Comparison of ENCODE assay signal across 13 mouse cellular contexts in genomic region chr11:100290235-100290634, GRCm38 (mm10). TPM values are rescaled to one million over a fixed set of nuclear protein-coding genes. Genes with fewer than 3 reads are reported as not detected.
DNase-seq lines count a peak whose midpoint lies in the region; ATAC-seq and TF ChIP-seq lines count a peak whose summit lies in the region.
"Had no signal": no experiment of that assay in that cellular context is flagged by ENCODE, and none has a peak within 500 bp of the region (broad histone marks: within the 10 kb centered on the region; RNA-seq: fewer than 3 reads in every experiment).

No protein-coding gene starts in this region.

- H3K9ac ChIP-seq in heart, adult 2 months (ENCODE audit: low read depth, low read length), result no peak overlapping the region
- H3K9ac ChIP-seq in midbrain, embryonic 11.5 days (ENCODE audit: low read length), result no peak overlapping the region
- no peak overlapping the region for H3K9ac ChIP-seq in limb, embryonic 15.5 days
- H3K9ac ChIP-seq in stomach, embryonic 16.5 days (ENCODE audit: low read length), result peak overlapping the region; percentile 66

- no peak overlapping the region for H3K4me3 ChIP-seq in heart, adult 2 months
- no peak overlapping the region for H3K4me3 ChIP-seq in midbrain, embryonic 10.5 days
- no peak overlapping the region for H3K4me3 ChIP-seq in midbrain, embryonic 11.5 days (ENCODE audit: low read depth, low read length)
- H3K4me3 ChIP-seq in limb, embryonic 15.5 days, result no peak overlapping the region
- no peak overlapping the region for H3K4me3 ChIP-seq in stomach, embryonic 16.5 days (replicated peaks; ENCODE audit: low read length)

- TF ChIP-seq EP300 in heart, adult 2 months (IDR thresholded peaks at IDR 0.05; ENCODE audit: insufficient read depth, low read depth, low read length), result no peak

- H3K79me2 ChIP-seq in heart, adult 2 months (replicated peaks; ENCODE audit: control insufficient read depth, insufficient read depth, low read length), result no peaks in the 10 kb centered on the region

- intact Hi-C loops in heart, adult 2 months (cut with DNase I), result no loop called here

- H3K4me2 ChIP-seq in midbrain, embryonic 11.5 days, result no peak overlapping the region
- no peak overlapping the region for H3K4me2 ChIP-seq in limb, embryonic 15.5 days
- H3K4me2 ChIP-seq in stomach, embryonic 16.5 days (ENCODE audit: low read depth, low read length), result no peak overlapping the region

- H3K4me1 ChIP-seq in heart, adult 2 months (ENCODE audit: control insufficient read depth, insufficient read depth, low read length), result no peaks in the 10 kb centered on the region; the same call in 1 of the 2 replicates
- peaks cover 33% of the 10 kb centered on the region for H3K4me1 ChIP-seq in midbrain, embryonic 10.5 days
- H3K4me1 ChIP-seq in midbrain, embryonic 11.5 days (ENCODE audit: control insufficient read depth, insufficient read depth, low read length), result no peaks in the 10 kb centered on the region
- peaks cover 38% of the 10 kb centered on the region for H3K4me1 ChIP-seq in limb, embryonic 15.5 days
- H3K4me1 ChIP-seq in stomach, embryonic 16.5 days (ENCODE audit: control insufficient read depth, insufficient read depth, low read length), result peaks cover 30% of the 10 kb centered on the region

- no peaks in the 10 kb centered on the region for H3K27me3 ChIP-seq in heart, adult 2 months (ENCODE audit: control insufficient read depth, insufficient read depth, low read length)
- H3K27me3 ChIP-seq in midbrain, embryonic 10.5 days (ENCODE audit: low read depth, poor library complexity, severe bottlenecking), result no peaks in the 10 kb centered on the region
- H3K27me3 ChIP-seq in midbrain, embryonic 11.5 days (ENCODE audit: control insufficient read depth, insufficient read depth, low read length), result no peaks in the 10 kb centered on the region
- no peaks in the 10 kb centered on the region for H3K27me3 ChIP-seq in limb, embryonic 15.5 days
- no peaks in the 10 kb centered on the region for H3K27me3 ChIP-seq in stomach, embryonic 16.5 days (ENCODE audit: control insufficient read depth, insufficient read depth, low read length)

- no peak for ATAC-seq in midbrain, embryonic 11.5 days (ENCODE audit: low FRiP score)
- no peak for ATAC-seq in limb, embryonic 15.5 days (ENCODE audit: insufficient number of reproducible peaks, low FRiP score, low TSS enrichment, low read depth)
- no peak for ATAC-seq in stomach, embryonic 16.5 days (ENCODE audit: insufficient read depth, low FRiP score)

- H3K36me3 ChIP-seq in heart, adult 2 months (ENCODE audit: control insufficient read depth, insufficient read depth, low read length), result no peaks in the 10 kb centered on the region
- H3K36me3 ChIP-seq in midbrain, embryonic 10.5 days, result no peaks in the 10 kb centered on the region
- H3K36me3 ChIP-seq in midbrain, embryonic 11.5 days (ENCODE audit: control insufficient read depth, insufficient read depth, low read length), result no peaks in the 10 kb centered on the region
- H3K36me3 ChIP-seq in limb, embryonic 15.5 days, result no peaks in the 10 kb centered on the region
- no peaks in the 10 kb centered on the region for H3K36me3 ChIP-seq in stomach, embryonic 16.5 days (ENCODE audit: control insufficient read depth, insufficient read depth, low read length)

- no peaks in the 10 kb centered on the region for H3K9me3 ChIP-seq in midbrain, embryonic 10.5 days (replicated peaks)
- H3K9me3 ChIP-seq in midbrain, embryonic 11.5 days (ENCODE audit: control insufficient read depth, low read length), result no peaks in the 10 kb centered on the region
- no peaks in the 10 kb centered on the region for H3K9me3 ChIP-seq in limb, embryonic 15.5 days
- no peaks in the 10 kb centered on the region for H3K9me3 ChIP-seq in stomach, embryonic 16.5 days (replicated peaks; ENCODE audit: control insufficient read depth, low read length)

- DNase-seq in heart, adult 2 months, result peak in 1 of 2 experiments; percentile 32
- no peak for DNase-seq in heart, adult 8-10 months (ENCODE audit: low spot score)
- DNase-seq in midbrain, embryonic 10.5 days (ENCODE audit: low spot score), result no peak
- DNase-seq in midbrain, embryonic 11.5 days (ENCODE audit: low spot score, missing footprints), result no peak
- DNase-seq in thymus, postnatal 14 days, result no peak
- no peak for DNase-seq in spleen, postnatal 36 days (ENCODE audit: low spot score in 2 of 2)
- DNase-seq: kidney, postnatal 10 days had no signal

- TF ChIP-seq POLR2A in heart, adult 2 months (IDR thresholded peaks at IDR 0.05; ENCODE audit: insufficient read depth, low read depth, low read length), result no peak

- no peak for TF ChIP-seq CTCF in heart, adult 2 months (IDR thresholded peaks at IDR 0.05)

- WGBS in heart, adult 2 months, result 44% methylated on average over 5 of the region's 5 CpGs
- WGBS in midbrain, embryonic 10.5 days, result 50% methylated on average over 5 of the region's 5 CpGs
- WGBS in midbrain, embryonic 11.5 days, result 43% methylated on average over 5 of the region's 5 CpGs
- 46% methylated on average over 5 of the region's 5 CpGs for WGBS in limb, embryonic 15.5 days
- 27% methylated on average over 5 of the region's 5 CpGs for WGBS in stomach, embryonic 16.5 days

- H3K27ac ChIP-seq in heart, adult 2 months, result peak overlapping the region; percentile 26; the same call in 1 of the 2 replicates
- peak overlapping the region; percentile 39 for H3K27ac ChIP-seq in midbrain, embryonic 10.5 days (replicated peaks)
- H3K27ac ChIP-seq in midbrain, embryonic 11.5 days (ENCODE audit: low read depth, low read length), result no peak overlapping the region
- peak overlapping the region; percentile 72 for H3K27ac ChIP-seq in limb, embryonic 15.5 days
- peak overlapping the region; percentile 95 for H3K27ac ChIP-seq in stomach, embryonic 16.5 days (ENCODE audit: low read length)

RNA-seq across cellular contexts. Expression of gene Krt42, which starts 20.6 kb away (rescaled TPM):
- not detected for total RNA-seq in heart, adult 2 months (2021)
- not detected in 2 replicates for polyA plus RNA-seq in heart, adult 2 months (2012; rRNA removed)
- total RNA-seq in heart, adult 8-10 months (2022), result not detected
- not detected in 2 replicates for polyA plus RNA-seq in midbrain, embryonic 10.5 days (2016; fragmentation: Nextera tagmentation; extraction: Ambion mirVana)
- polyA plus RNA-seq in midbrain, embryonic 11.5 days (2014; fragmentation: Nextera tagmentation; extraction: Ambion mirVana), result not detected in 2 replicates
- 0.15 TPM in 1 of 2 replicates, not detected in the other for polyA plus RNA-seq in limb, embryonic 15.5 days (2015; fragmentation: Nextera tagmentation; extraction: Ambion mirVana)
- polyA plus RNA-seq in stomach, embryonic 16.5 days (2015; fragmentation: Nextera tagmentation; extraction: Ambion mirVana), result not detected in 2 replicates
- total RNA-seq: gastrocnemius, adult 18-20 months; left cerebral cortex, postnatal 36 days; megakaryocyte progenitor cell, adult 5-6 weeks had no signal
- polyA plus RNA-seq: hindbrain, embryonic 11.5 days had no signal

RNA-seq across cellular contexts. Expression of gene Krt17, which starts 29.4 kb away (rescaled TPM):
- not detected for total RNA-seq in heart, adult 2 months (2021)
- 0.61 TPM in 1 of 2 replicates, not detected in the other for polyA plus RNA-seq in heart, adult 2 months (2012; rRNA removed)
- total RNA-seq in heart, adult 8-10 months (2022), result not detected
- polyA plus RNA-seq in midbrain, embryonic 10.5 days (2016; fragmentation: Nextera tagmentation; extraction: Ambion mirVana), result 0.12 and 0.16 TPM in 2 replicates
- 0.21 TPM in 1 of 2 replicates, not detected in the other for polyA plus RNA-seq in midbrain, embryonic 11.5 days (2014; fragmentation: Nextera tagmentation; extraction: Ambion mirVana)
- polyA plus RNA-seq in limb, embryonic 15.5 days (2015; fragmentation: Nextera tagmentation; extraction: Ambion mirVana), result 264 and 267 TPM in 2 replicates
- polyA plus RNA-seq in stomach, embryonic 16.5 days (2015; fragmentation: Nextera tagmentation; extraction: Ambion mirVana), result 34.0 and 45.6 TPM in 2 replicates
- total RNA-seq: left cerebral cortex, postnatal 36 days; megakaryocyte progenitor cell, adult 5-6 weeks had no signal

RNA-seq across cellular contexts. Expression of gene Eif1, which starts 29.4 kb away (rescaled TPM):
- 1,000 to 10,000 TPM; 1,735 to 2,054 TPM for total RNA-seq in heart, adult 2 months (2021)
- polyA plus RNA-seq in heart, adult 2 months (2012; rRNA removed), result 195 and 341 TPM in 2 replicates
- 1,000 to 10,000 TPM; 1,527 to 1,967 (median 1,680) TPM for total RNA-seq in heart, adult 8-10 months (2022)
- 1,709 and 1,814 TPM in 2 replicates for polyA plus RNA-seq in midbrain, embryonic 10.5 days (2016; fragmentation: Nextera tagmentation; extraction: Ambion mirVana)
- 1,701 and 1,853 TPM in 2 replicates for polyA plus RNA-seq in midbrain, embryonic 11.5 days (2014; fragmentation: Nextera tagmentation; extraction: Ambion mirVana)
- 1,535 and 1,764 TPM in 2 replicates for polyA plus RNA-seq in limb, embryonic 15.5 days (2015; fragmentation: Nextera tagmentation; extraction: Ambion mirVana)
- polyA plus RNA-seq in stomach, embryonic 16.5 days (2015; fragmentation: Nextera tagmentation; extraction: Ambion mirVana), result 1,614 and 1,638 TPM in 2 replicates

RNA-seq across cellular contexts. Expression of gene Krt16, which starts 41.5 kb away (rescaled TPM):
- total RNA-seq in heart, adult 2 months (2021), result not detected
- polyA plus RNA-seq in heart, adult 2 months (2012; rRNA removed), result not detected in 2 replicates
- not detected for total RNA-seq in heart, adult 8-10 months (2022)
- not detected in 2 replicates for polyA plus RNA-seq in midbrain, embryonic 10.5 days (2016; fragmentation: Nextera tagmentation; extraction: Ambion mirVana)
- polyA plus RNA-seq in midbrain, embryonic 11.5 days (2014; fragmentation: Nextera tagmentation; extraction: Ambion mirVana), result not detected in 2 replicates
- polyA plus RNA-seq in limb, embryonic 15.5 days (2015; fragmentation: Nextera tagmentation; extraction: Ambion mirVana), result 11.7 and 16.2 TPM in 2 replicates
- polyA plus RNA-seq in stomach, embryonic 16.5 days (2015; fragmentation: Nextera tagmentation; extraction: Ambion mirVana), result 1.6 and 2.2 TPM in 2 replicates
- total RNA-seq: gastrocnemius, adult 18-20 months; left cerebral cortex, postnatal 36 days; megakaryocyte progenitor cell, adult 5-6 weeks had no signal
- polyA plus RNA-seq: hindbrain, embryonic 11.5 days had no signal

RNA-seq across cellular contexts. Expression of gene Gast, which starts 44.0 kb away (rescaled TPM):
- not detected for total RNA-seq in heart, adult 2 months (2021)
- not detected in 2 replicates for polyA plus RNA-seq in heart, adult 2 months (2012; rRNA removed)
- not detected for total RNA-seq in heart, adult 8-10 months (2022)
- 0.56 TPM in 1 of 2 replicates, not detected in the other for polyA plus RNA-seq in midbrain, embryonic 10.5 days (2016; fragmentation: Nextera tagmentation; extraction: Ambion mirVana)
- 0.68 and 0.79 TPM in 2 replicates for polyA plus RNA-seq in midbrain, embryonic 11.5 days (2014; fragmentation: Nextera tagmentation; extraction: Ambion mirVana)
- polyA plus RNA-seq in limb, embryonic 15.5 days (2015; fragmentation: Nextera tagmentation; extraction: Ambion mirVana), result 3.1 and 4.0 TPM in 2 replicates
- 10.8 and 13.3 TPM in 2 replicates for polyA plus RNA-seq in stomach, embryonic 16.5 days (2015; fragmentation: Nextera tagmentation; extraction: Ambion mirVana)
- total RNA-seq: gastrocnemius, adult 18-20 months; left cerebral cortex, postnatal 36 days; megakaryocyte progenitor cell, adult 5-6 weeks had no signal
- polyA plus RNA-seq: hindbrain, embryonic 11.5 days had no signal

Comparison
In these comparisons a context has a peak if more than half of its experiments do, and no peak if none do; other contexts are left out.
1. RNA of gene Krt17, which starts 29.4 kb away (polyA plus RNA-seq): 264 to 267 TPM in limb, embryonic 15.5 days and 34.0 to 45.6 TPM in stomach, embryonic 16.5 days; 0.61 TPM in heart, adult 2 months, 0.12 to 0.16 TPM in midbrain, embryonic 10.5 days and 0.21 TPM in midbrain, embryonic 11.5 days; every median in the first group is over 10 times any median in the second.